ENCODE assay signal across 8 mouse cellular contexts in genomic region chr8:95703461-95704260, GRCm38 (mm10). TPM values are rescaled to one million over a fixed set of nuclear protein-coding genes. Genes with fewer than 3 reads are reported as not detected.
DNase-seq lines count a peak whose midpoint lies in the region; ATAC-seq lines count a peak whose summit lies in the region.

No protein-coding gene starts in this region.

- ATAC-seq in heart, embryonic 15.5 days (replicated peaks; ENCODE audit: insufficient number of reproducible peaks, insufficient read depth, low FRiP score, low read depth) = peak; percentile 53
- ATAC-seq in megakaryocyte-erythroid progenitor cell, adult 5-6 weeks (replicated peaks; ENCODE audit: low FRiP score, low TSS enrichment, poor library complexity, severe bottlenecking) = 0 out of 2 replicates have a peak, but pooled peaks have one; percentile 16
- ATAC-seq in stomach, embryonic 15.5 days (ENCODE audit: insufficient read depth, low FRiP score, low read depth) = no peak

- peak overlapping the region; percentile 84 for H3K9ac ChIP-seq in heart, embryonic 15.5 days
- H3K9ac ChIP-seq in stomach, embryonic 15.5 days = peak overlapping the region; percentile 33

- peaks cover 25% of the 10 kb centered on the region for H3K4me1 ChIP-seq in heart, embryonic 15.5 days (replicated peaks)
- 0 out of 2 replicates have a peak, but pooled peaks cover 11% of the 10 kb centered on the region for H3K4me1 ChIP-seq in stomach, embryonic 15.5 days

- H3K27ac ChIP-seq in heart, embryonic 15.5 days = peak overlapping the region; percentile 90
- H3K27ac ChIP-seq in stomach, embryonic 15.5 days = no peak overlapping the region

- DNase-seq in thymus, postnatal 0 days (ENCODE audit: low spot score) = peak; percentile 35
- DNase-seq in thymus, adult 18-20 months = no peak
- peak; percentile 84 for DNase-seq in embryo, embryonic 10.5 days (ENCODE audit: low spot score)
- DNase-seq in layer of hippocampus, postnatal 36 days = peak; percentile 84 to 85
- DNase-seq in ovary, postnatal 10 days (ENCODE audit: low spot score) = no peak

- peak overlapping the region; percentile 88 for H3K4me2 ChIP-seq in heart, embryonic 15.5 days
- peak overlapping the region; percentile 98 for H3K4me2 ChIP-seq in stomach, embryonic 15.5 days

- 3% methylated on average over 15 of the region's 15 CpGs for WGBS in heart, embryonic 15.5 days
- WGBS in stomach, embryonic 15.5 days = 4% methylated on average over 15 of the region's 15 CpGs

- peaks cover 27% of the 10 kb centered on the region for H3K36me3 ChIP-seq in heart, embryonic 15.5 days
- H3K36me3 ChIP-seq in stomach, embryonic 15.5 days = no peaks in the 10 kb centered on the region

- peak overlapping the region; percentile 78 for H3K4me3 ChIP-seq in heart, embryonic 15.5 days
- peak overlapping the region; percentile 56 for H3K4me3 ChIP-seq in stomach, embryonic 15.5 days (replicated peaks)

- no peaks in the 10 kb centered on the region for H3K9me3 ChIP-seq in heart, embryonic 15.5 days (replicated peaks)
- H3K9me3 ChIP-seq in stomach, embryonic 15.5 days = no peaks in the 10 kb centered on the region

- 0 out of 2 replicates have a peak, but pooled peaks cover 3% of the 10 kb centered on the region for H3K27me3 ChIP-seq in heart, embryonic 15.5 days
- H3K27me3 ChIP-seq in stomach, embryonic 15.5 days (replicated peaks) = no peaks in the 10 kb centered on the region; the same call in 1 of the 2 replicates

RNA-seq across cellular contexts. Expression of gene Setd6, which starts 12.0 kb away (rescaled TPM):
- 19.7 and 20.4 TPM in 2 replicates for polyA plus RNA-seq in thymus, postnatal 0 days (2015; fragmentation: Nextera tagmentation; extraction: Ambion mirVana)
- 12.2 and 17.3 TPM in 2 replicates for polyA plus RNA-seq in heart, embryonic 15.5 days (2015; fragmentation: Nextera tagmentation; extraction: Ambion mirVana)
- total RNA-seq in layer of hippocampus, postnatal 36 days (2021) = 10 to 100 TPM; 19.5 to 21.1 TPM
- total RNA-seq in megakaryocyte-erythroid progenitor cell, adult 5-6 weeks (2014; fragmentation: Nextera tagmentation) = 26.9 and 57.7 TPM in 2 replicates
- total RNA-seq in megakaryocyte-erythroid progenitor cell, adult 5-6 weeks (2017) = 57.6 and 126 TPM in 2 replicates
- 20.9 and 23.8 TPM in 2 replicates for polyA plus RNA-seq in stomach, embryonic 15.5 days (2015; fragmentation: Nextera tagmentation; extraction: Ambion mirVana)

RNA-seq across cellular contexts. Expression of gene Ndrg4, which starts 26.9 kb away (rescaled TPM):
- polyA plus RNA-seq in thymus, postnatal 0 days (2015; fragmentation: Nextera tagmentation; extraction: Ambion mirVana) = 3.2 and 4.1 TPM in 2 replicates
- 295 and 301 TPM in 2 replicates for polyA plus RNA-seq in heart, embryonic 15.5 days (2015; fragmentation: Nextera tagmentation; extraction: Ambion mirVana)
- 1,000 to 10,000 TPM; 1,402 to 1,427 TPM for total RNA-seq in layer of hippocampus, postnatal 36 days (2021)
- not detected in 2 replicates for total RNA-seq in megakaryocyte-erythroid progenitor cell, adult 5-6 weeks (2014; fragmentation: Nextera tagmentation)
- total RNA-seq in megakaryocyte-erythroid progenitor cell, adult 5-6 weeks (2017) = not detected in 2 replicates
- 16.7 and 17.5 TPM in 2 replicates for polyA plus RNA-seq in stomach, embryonic 15.5 days (2015; fragmentation: Nextera tagmentation; extraction: Ambion mirVana)

Comparison
In these comparisons a context has a peak if more than half of its experiments do, and no peak if none do; other contexts are left out.
1. DNase-seq: peak in thymus, postnatal 0 days (single experiment), embryo, embryonic 10.5 days (single experiment) and layer of hippocampus, postnatal 36 days (2 of 2); none in thymus, adult 18-20 months (0 of 2) and ovary, postnatal 10 days (single experiment).
2. RNA of gene Ndrg4, which starts 26.9 kb away (polyA plus RNA-seq): 295 to 301 TPM in heart, embryonic 15.5 days; 16.7 to 17.5 TPM in stomach, embryonic 15.5 days and 3.2 to 4.1 TPM in thymus, postnatal 0 days; every median in the first group is over 10 times any median in the second.